Mouse (Mus musculus): ENCODE results near the gene Nr1d1.

DNA sequence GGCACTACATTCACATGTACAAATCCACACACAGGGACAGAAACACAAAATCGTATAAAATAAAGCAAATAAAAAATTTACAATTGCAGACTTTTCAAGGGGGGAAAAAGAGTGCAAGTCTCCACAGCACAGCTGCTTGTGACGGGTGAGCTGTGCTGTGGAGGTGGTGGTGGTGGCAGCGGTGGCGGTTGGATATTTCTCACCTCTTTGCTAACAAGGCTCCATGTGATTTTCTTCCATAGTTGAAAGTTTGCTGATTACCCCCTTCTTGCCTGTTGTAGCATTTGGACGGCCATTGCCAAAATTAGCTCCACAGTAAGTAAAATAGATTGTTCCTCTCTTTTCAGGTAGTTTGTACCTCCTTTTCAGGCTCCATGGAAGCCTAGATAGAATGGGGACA is 29.5 kb upstream of the Nr1d1 start, which contains the start of gene Casc3:
- no peak for TF ChIP-seq POLR2A (IDR thresholded peaks at IDR 0.05; ENCODE audit: low read depth, low read length)
- no peak for TF ChIP-seq CTCF (IDR thresholded peaks at IDR 0.05; ENCODE audit: borderline replicate concordance, insufficient read depth, low read length)

Data from embryonic fibroblast, embryonic 13.5 days (primary cell).